Mouse (Mus musculus): ENCODE measurements around the gene Pax4. TPM values are rescaled to one million over a fixed set of nuclear protein-coding genes. Genes with fewer than 3 reads are reported as not detected.

Gene Pax4
- polyA plus RNA-seq (2012; rRNA removed), result 0.19 TPM in 1 of 2 replicates, not detected in the other

DNA sequence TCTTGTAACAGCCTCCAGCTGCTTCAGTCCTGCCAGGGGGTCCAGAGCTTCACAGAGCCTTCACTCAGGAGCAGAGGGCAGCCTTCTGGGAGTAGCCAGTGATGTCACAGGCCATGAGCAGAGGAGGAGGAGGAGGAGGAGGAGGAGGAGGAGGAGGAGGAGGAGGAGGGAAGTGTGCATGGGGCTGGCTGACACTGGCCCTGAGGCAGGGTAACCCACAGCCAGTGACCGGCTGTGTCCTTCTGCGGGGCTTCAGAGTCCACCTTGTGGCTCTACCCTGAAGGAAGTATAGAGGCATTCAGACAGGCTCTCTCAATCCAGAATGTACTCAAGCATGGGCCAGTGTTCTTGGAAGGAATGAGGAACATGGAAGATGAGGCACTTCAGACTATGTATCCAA lies at the start of gene Pax4:
Gene Pax4 (minus strand): TSS at position 101 of the 400 bp plus-strand sequence.
- Histone ChIP-seq H3K27me3 (ENCODE audit: control insufficient read depth, insufficient read depth, low read length) (no peaks in the 10 kb centered on the region), H3K4me1 (ENCODE audit: control insufficient read depth, insufficient read depth, low read length) (no peaks in the 10 kb centered on the region), H3K4me3 (ENCODE audit: control insufficient read depth, low read depth, low read length) (no peak within 1 kb of the TSS), H3K27ac (ENCODE audit: control insufficient read depth, insufficient read depth, low read depth, low read length) (no peak within 1 kb of the TSS), H3K36me3 (ENCODE audit: control insufficient read depth, insufficient read depth, low read length) (no peaks in the 10 kb centered on the region)
- TF ChIP-seq POLR2A (IDR thresholded peaks at IDR 0.05; ENCODE audit: control insufficient read depth, low read depth, low read length) (no peak), CTCF (IDR thresholded peaks at IDR 0.05; ENCODE audit: control insufficient read depth, insufficient read depth, insufficient replicate concordance, low read depth, low read length) (no peak)

DNA sequence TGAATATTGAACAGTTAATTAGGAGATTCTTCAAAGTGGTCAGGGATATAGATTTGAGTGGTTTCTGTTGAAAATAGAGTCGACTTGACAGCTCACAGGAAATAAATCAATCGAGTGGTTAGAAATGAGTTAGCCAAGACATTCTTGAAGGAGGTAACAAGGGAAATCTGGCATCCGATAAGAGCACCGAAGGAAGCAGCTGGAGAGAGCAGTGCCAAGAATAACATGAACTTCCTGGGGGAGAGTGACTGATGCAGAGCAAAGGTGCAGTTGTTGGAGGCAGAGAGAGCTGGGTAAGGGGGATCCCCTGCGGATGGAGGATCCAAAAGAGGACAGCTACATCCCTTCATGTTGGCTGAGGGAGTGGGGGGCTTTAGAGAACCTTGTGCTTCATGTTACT lies 48.7 kb upstream of the Pax4 start:
- Histone ChIP-seq H3K36me3 (ENCODE audit: control insufficient read depth, insufficient read depth, low read length) (no peaks in the 10 kb centered on the region), H3K4me1 (ENCODE audit: control insufficient read depth, insufficient read depth, low read length) (no peaks in the 10 kb centered on the region), H3K27ac (ENCODE audit: control insufficient read depth, insufficient read depth, low read depth, low read length) (no peak overlapping the region), H3K27me3 (ENCODE audit: control insufficient read depth, insufficient read depth, low read length) (no peaks in the 10 kb centered on the region), H3K4me3 (ENCODE audit: control insufficient read depth, low read depth, low read length) (no peak overlapping the region)
- TF ChIP-seq POLR2A (IDR thresholded peaks at IDR 0.05; ENCODE audit: control insufficient read depth, low read depth, low read length) (no peak), CTCF (IDR thresholded peaks at IDR 0.05; ENCODE audit: control insufficient read depth, insufficient read depth, insufficient replicate concordance, low read depth, low read length) (no peak)

DNA sequence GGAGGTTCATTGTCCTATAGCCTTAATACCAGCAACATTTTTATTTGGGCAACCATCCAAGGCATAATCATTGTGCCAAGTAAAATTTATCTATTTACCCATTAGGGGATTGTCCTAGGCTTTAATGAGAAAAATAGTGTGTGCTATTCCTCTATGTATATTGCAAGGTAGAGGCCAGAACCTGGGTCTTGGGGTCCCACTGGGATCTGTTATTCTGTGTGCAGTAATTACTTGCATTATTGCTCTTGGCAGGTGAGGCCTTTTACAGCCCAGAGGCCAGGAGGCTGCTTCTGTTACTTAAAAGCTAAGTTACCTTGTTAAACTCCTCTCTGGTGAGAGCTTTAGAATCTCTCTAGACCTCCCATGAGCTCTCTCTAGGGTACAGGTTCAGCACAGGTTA lies 42.0 kb upstream of the Pax4 start:
- no peak overlapping the region for H3K27ac ChIP-seq (ENCODE audit: control insufficient read depth, insufficient read depth, low read depth, low read length)
- H3K4me3 ChIP-seq (ENCODE audit: control insufficient read depth, low read depth, low read length), result no peak overlapping the region
- H3K27me3 ChIP-seq (ENCODE audit: control insufficient read depth, insufficient read depth, low read length), result no peaks in the 10 kb centered on the region
- H3K4me1 ChIP-seq (ENCODE audit: control insufficient read depth, insufficient read depth, low read length), result no peaks in the 10 kb centered on the region
- TF ChIP-seq CTCF (IDR thresholded peaks at IDR 0.05; ENCODE audit: control insufficient read depth, insufficient read depth, insufficient replicate concordance, low read depth, low read length) (no peak), POLR2A (IDR thresholded peaks at IDR 0.05; ENCODE audit: control insufficient read depth, low read depth, low read length) (no peak)
- no peaks in the 10 kb centered on the region for H3K36me3 ChIP-seq (ENCODE audit: control insufficient read depth, insufficient read depth, low read length)

DNA sequence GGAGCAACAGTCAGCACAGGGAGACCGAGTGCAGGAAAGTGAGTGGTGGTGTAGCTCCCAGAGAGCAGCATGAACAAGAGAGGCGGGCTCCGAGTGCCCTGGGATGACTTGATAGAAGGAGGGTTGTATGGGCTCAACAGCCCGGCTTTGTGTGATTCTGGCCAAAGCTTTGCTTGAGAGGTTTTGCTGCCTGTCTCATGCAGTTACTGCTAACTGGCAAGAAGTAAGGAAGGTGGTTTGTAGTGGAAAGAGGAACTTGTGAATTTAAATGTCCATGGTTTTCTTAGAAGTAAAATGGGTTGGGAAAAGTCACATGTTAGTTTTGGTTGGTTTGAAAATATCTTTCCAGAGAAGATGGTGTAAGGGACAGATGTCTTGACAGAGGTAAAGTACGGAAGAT lies 41.5 kb upstream of the Pax4 start:
- Histone ChIP-seq H3K36me3 (ENCODE audit: control insufficient read depth, insufficient read depth, low read length) (no peaks in the 10 kb centered on the region), H3K27ac (ENCODE audit: control insufficient read depth, insufficient read depth, low read depth, low read length) (no peak overlapping the region), H3K4me1 (ENCODE audit: control insufficient read depth, insufficient read depth, low read length) (no peaks in the 10 kb centered on the region), H3K27me3 (ENCODE audit: control insufficient read depth, insufficient read depth, low read length) (no peaks in the 10 kb centered on the region), H3K4me3 (ENCODE audit: control insufficient read depth, low read depth, low read length) (no peak overlapping the region)
- TF ChIP-seq CTCF (IDR thresholded peaks at IDR 0.05; ENCODE audit: control insufficient read depth, insufficient read depth, insufficient replicate concordance, low read depth, low read length) (no peak), POLR2A (IDR thresholded peaks at IDR 0.05; ENCODE audit: control insufficient read depth, low read depth, low read length) (no peak)

DNA sequence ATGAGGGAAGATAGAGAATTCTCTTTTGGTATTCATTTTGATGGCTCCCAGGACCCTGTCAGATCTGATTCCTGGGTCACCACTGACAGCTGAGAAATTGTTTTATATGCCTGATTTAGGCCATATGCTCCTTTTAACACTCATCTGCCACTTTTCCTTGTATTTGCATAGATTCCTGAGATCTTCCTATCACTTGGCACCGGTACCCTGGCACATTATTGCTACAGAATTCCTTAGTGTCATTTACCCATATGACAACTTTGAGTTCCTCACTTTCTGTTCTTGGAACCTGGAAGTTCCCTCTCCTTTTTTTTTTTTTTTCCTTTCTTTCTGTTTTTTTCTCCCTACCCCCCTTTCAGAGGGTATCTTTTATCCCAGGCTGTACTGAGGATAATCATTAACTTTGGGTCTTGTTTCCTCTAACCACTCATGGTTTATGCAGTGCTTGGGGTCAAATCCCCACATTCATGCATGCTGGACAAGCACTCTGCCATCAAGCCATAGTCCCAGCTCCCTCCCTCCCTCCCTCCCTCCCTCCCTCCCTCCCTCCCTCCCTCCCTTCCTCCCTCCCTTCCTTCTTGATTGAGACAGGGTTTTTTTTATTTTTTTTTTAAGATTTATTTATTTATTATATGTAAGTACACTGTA lies 39.2 kb upstream of the Pax4 start:
- TF ChIP-seq POLR2A (IDR thresholded peaks at IDR 0.05; ENCODE audit: control insufficient read depth, low read depth, low read length) (no peak), CTCF (IDR thresholded peaks at IDR 0.05; ENCODE audit: control insufficient read depth, insufficient read depth, insufficient replicate concordance, low read depth, low read length) (no peak)
- Histone ChIP-seq H3K4me3 (ENCODE audit: control insufficient read depth, low read depth, low read length) (no peak overlapping the region), H3K27me3 (ENCODE audit: control insufficient read depth, insufficient read depth, low read length) (no peaks in the 10 kb centered on the region), H3K27ac (ENCODE audit: control insufficient read depth, insufficient read depth, low read depth, low read length) (no peak overlapping the region), H3K4me1 (ENCODE audit: control insufficient read depth, insufficient read depth, low read length) (no peaks in the 10 kb centered on the region), H3K36me3 (ENCODE audit: control insufficient read depth, insufficient read depth, low read length) (no peaks in the 10 kb centered on the region)

DNA sequence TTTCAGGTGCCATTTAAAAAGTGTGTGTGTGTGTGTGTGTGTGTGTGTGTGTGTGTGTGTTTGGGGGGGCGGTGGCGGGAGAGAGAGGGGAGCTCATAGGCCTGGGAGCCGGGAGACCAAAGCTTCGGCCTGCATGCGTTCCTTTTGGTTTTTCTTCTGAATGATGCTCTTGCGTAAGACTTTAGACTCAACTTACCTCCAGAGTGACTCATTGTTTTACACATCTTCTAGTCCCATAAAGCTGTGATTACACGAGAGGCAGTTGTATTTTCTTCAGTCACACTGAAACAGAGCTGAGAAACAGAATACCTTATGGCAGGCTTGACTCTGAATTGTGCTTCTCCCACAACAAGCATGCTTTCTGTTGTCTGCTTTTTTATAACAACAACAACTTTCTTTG lies 37.8 kb upstream of the Pax4 start:
- no peaks in the 10 kb centered on the region for H3K27me3 ChIP-seq (ENCODE audit: control insufficient read depth, insufficient read depth, low read length)
- no peaks in the 10 kb centered on the region for H3K36me3 ChIP-seq (ENCODE audit: control insufficient read depth, insufficient read depth, low read length)
- no peak overlapping the region for H3K27ac ChIP-seq (ENCODE audit: control insufficient read depth, insufficient read depth, low read depth, low read length)
- H3K4me1 ChIP-seq (ENCODE audit: control insufficient read depth, insufficient read depth, low read length), result no peaks in the 10 kb centered on the region
- no peak for TF ChIP-seq POLR2A (IDR thresholded peaks at IDR 0.05; ENCODE audit: control insufficient read depth, low read depth, low read length)
- TF ChIP-seq CTCF (IDR thresholded peaks at IDR 0.05; ENCODE audit: control insufficient read depth, insufficient read depth, insufficient replicate concordance, low read depth, low read length), result no peak
- H3K4me3 ChIP-seq (ENCODE audit: control insufficient read depth, low read depth, low read length), result no peak overlapping the region

DNA sequence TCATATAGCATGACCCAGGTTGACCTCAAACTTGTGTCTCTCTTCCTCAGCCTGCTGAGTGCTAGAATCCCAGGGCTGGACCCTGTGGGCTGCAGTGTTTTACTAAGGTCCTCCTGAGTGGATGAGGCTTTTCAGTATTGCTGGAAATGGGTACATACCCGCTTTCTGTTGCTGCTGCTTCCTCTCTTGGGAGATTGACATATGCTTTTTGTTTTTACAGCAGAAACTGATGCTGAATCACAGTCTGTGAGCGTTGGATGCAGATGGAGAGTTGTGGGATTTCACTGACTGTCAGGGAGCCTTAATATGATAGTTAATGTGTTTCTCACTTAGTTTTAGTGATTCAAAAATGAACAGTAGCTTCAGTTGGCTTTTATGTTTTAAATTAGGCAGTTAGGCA lies 37.3 kb upstream of the Pax4 start:
- Histone ChIP-seq H3K27ac (ENCODE audit: control insufficient read depth, insufficient read depth, low read depth, low read length) (no peak overlapping the region), H3K36me3 (ENCODE audit: control insufficient read depth, insufficient read depth, low read length) (no peaks in the 10 kb centered on the region), H3K4me1 (ENCODE audit: control insufficient read depth, insufficient read depth, low read length) (peaks cover 2% of the 10 kb centered on the region), H3K4me3 (ENCODE audit: control insufficient read depth, low read depth, low read length) (no peak overlapping the region), H3K27me3 (ENCODE audit: control insufficient read depth, insufficient read depth, low read length) (no peaks in the 10 kb centered on the region)
- TF ChIP-seq CTCF (IDR thresholded peaks at IDR 0.05; ENCODE audit: control insufficient read depth, insufficient read depth, insufficient replicate concordance, low read depth, low read length), result no peak
- TF ChIP-seq POLR2A (IDR thresholded peaks at IDR 0.05; ENCODE audit: control insufficient read depth, low read depth, low read length), result no peak

Data from testis, adult 2 months (tissue).